Mouse (Mus musculus) gastrocnemius, postnatal 36 days (tissue): ENCODE data around the gene Abca7. TPM values are rescaled to one million over a fixed set of nuclear protein-coding genes. Genes with fewer than 3 reads are reported as not detected.
A peak's percentile ranks its signal among the peaks of the same experiment; 100 is the strongest.

Experiments used
- DNase-seq, 2 experiments: peaks; one replicate each; pipeline ENCODE4 v3.0.0; 2022
- intact Hi-C: fragments of 180-260 bp; cut with DNase I; formaldehyde crosslinking; loops from one replicate; pipeline ENCODE4 v1.15.1; 2025
- total RNA-seq, 2 experiments: library from RNA; stranded (reverse); gene quantifications; 2 replicates each; pipeline ENCODE4 v1.2.3; 2021

Abca7 gene
- total RNA-seq, 2 experiments from 2014 or later: 5.4 to 5.8 TPM

DNA sequence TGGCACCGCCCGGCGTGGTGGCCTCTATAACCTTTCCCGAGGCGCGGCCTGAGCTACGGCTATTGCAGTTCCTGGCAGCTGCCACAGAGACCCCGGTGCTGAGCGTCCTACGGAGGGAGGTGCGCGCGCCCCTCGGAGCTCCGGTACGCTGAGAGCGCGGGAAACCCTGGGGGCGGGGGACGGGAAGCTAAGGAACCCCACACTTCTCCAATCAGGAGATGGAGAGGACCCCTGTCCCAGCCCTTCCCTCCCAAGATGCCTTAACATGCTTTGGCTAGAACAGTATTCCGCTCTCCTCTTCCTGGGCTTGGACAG lies 25.2 kb upstream of the Abca7 start:
- no peak for DNase-seq
- intact Hi-C loops: no loop called here

DNA sequence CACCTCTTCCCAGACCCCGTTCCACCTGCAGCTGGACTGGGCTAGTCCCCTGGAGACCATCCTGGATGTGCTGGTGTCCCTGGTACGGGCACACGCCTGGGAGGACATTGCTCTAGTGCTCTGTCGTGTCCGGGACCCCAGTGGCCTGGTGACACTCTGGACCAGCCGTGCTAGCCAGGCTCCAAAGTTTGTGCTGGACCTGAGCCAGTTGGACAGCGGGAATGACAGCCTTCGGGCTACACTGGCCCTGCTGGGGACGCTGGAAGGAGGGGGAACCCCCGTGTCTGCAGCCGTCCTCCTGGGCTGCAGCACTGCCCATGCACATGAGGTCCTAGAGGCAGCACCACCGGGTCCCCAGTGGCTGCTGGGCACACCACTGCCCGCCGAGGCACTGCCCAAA lies 23.5 kb upstream of the Abca7 start:
- DNase-seq: no peak
- intact Hi-C loops: no loop called here

DNA sequence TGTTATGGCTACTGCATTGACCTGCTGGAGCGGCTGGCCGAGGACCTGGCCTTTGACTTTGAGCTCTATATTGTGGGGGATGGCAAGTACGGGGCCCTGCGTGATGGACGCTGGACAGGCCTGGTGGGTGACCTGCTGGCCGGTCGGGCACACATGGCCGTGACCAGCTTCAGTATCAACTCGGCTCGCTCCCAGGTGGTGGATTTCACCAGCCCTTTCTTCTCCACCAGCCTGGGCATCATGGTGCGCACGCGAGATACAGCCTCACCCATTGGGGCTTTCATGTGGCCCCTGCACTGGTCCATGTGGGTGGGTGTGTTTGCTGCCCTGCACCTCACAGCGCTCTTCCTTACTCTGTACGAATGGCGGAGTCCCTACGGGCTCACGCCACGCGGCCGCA lies 22.2 kb upstream of the Abca7 start:
- intact Hi-C loops: no loop called here
- DNase-seq: no peak

DNA sequence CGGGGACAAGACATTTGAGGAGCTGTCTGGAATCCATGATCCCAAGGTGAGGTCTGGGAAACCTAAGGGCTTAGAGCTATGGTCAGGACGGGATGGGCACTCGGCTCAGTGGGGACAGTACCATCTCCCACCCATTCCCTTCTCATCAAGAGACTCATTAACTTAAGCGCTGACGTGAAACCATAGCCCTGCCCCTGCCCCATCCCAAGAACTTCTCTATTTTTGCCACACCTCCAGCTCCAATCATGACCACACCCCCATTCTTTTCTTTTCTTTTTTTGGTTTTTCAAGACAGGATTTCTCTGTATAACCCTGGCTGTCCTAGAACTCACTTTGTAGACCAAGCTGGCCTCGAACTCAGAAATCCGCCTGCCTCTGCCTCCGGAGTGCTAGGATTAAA lies 21.6 kb upstream of the Abca7 start:
- DNase-seq: no peak

DNA sequence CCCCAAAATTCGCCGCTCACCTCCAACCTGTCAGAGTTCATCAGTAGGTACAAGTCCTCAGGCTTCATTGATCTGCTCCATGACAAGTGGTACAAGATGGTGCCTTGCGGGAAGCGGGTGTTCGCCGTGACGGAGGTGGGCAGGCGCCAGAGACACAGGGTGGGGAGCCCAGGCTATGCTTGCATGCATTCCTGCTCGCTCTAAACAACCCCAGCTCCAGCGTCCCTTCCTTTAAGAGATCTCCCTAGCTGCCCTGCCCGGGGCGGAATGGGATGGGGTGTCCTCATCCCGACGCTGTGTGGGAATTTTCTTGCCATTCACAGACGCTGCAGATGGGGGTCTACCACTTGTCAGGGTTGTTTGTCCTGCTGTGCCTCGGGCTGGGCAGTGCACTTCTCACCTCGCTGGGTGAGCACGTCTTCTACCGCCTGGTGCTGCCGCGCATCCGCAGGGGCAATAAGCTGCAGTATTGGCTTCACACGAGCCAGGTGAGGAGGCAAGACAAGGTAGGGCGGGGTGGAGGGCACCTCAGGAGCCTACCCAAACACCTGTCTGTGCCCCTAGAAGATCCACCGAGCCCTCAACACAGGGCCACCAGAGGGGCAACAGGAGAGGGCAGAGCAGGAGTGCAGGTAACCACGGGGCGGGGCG lies 20.1 kb upstream of the Abca7 start:
- no peak for DNase-seq
- intact Hi-C loops: no loop called here

More for the DNA sequence above, 21.6 kb upstream of the Abca7 start:
- intact Hi-C loops: no loop called here

DNA sequence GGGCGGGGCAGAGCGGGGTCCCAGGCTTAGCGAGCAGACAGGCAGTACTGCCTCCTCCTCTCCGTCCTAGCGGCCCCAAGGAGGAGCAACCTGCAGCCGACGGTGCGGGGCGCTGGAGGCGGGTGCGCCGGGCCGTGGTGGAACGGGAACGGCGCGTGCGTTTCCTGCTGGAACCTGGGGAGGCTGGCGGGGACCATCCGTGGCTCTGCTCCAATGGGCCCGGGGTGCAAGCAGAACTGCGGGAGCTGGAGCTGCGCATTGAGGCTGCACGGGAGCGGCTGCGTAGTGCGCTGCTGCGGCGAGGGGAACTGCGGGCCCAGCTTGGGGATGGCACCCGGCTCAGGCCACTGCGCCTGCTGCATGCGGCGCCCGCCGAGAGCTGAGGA lies 19.6 kb upstream of the Abca7 start:
- no peak for DNase-seq

DNA sequence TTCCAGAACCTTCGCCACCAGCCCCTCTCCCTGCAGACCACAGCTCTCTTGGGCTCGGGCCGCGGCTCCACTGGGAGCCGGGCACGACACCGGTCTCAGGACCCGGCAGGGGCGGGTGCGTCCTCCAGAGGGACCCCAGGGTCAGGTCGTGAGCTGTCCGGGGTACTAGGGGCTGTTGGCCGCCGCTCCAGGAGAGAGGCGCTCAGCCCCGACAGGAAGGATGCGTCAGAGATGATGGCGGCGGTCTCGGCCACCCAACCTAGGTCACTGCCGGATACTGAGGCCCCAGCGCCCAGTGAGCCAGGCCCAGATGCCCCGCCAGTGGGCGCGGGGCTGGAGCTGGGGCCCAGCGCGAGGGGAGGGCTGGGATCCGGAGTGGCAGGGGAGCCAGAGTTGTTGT lies 19.0 kb upstream of the Abca7 start:
- intact Hi-C loops: no loop called here
- DNase-seq: no peak

More for the DNA sequence above, 19.6 kb upstream of the Abca7 start:
- intact Hi-C loops: no loop called here

DNA sequence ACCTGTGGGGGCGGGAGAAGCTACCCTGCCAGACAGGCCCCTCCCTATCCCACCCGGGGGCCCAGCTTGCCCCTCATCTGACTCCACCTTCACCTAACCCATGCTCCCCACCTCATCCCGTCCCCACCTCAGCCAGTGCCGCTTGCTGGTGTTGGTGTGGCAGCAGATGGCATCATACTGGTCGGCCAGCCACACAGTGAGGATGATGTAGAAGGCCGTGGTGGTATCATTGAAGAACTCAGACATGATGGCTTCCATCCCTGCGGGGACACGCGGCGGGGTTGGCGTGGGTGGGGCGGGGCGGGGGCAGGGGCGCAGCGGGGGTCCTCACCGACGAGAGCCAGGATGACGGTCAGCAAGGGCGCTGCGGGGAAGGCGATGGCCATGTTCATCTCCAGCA lies 18.2 kb upstream of the Abca7 start:
- DNase-seq: no peak
- intact Hi-C loops: no loop called here

DNA sequence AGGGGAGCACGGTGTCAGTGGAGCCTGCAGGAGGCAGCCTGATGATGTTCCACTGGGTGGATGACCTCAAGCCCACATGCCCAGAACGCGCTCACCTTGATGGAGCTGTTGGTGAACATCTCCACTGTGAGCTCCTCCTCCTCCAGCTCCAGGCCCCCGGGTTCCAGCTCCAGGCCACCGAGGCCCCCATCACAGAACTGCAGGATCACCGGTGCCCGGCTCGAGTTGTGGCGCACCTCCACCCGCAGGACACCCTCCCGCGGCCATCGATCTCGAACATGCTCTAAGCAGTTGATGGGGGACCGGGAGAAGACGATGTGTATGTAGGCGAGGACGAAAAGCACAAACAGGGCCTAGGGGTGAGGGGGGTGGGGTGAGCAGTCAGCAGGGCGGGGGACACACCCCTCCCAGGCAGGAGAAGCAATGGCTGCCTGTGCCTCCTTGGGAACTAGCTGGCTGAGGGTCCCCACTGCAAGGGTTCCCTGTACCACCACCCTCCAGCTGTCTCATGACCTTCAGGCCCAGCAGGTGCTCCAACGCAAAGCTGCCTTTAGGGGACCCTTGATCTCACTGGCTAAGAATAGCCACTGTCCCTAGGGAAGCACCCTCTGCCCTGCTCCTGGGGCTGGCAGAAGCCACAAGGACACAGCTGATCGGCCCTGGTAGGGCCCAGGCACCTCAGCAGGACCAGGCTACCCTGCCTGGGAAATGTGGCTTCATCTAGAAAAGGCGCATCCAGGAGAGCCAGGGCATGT lies 16.7 kb upstream of the Abca7 start:
- intact Hi-C loops: loop anchor here (2.0 kb wide), 1 partner anchor 15 kb away; no protein-coding TSS in a partner anchor
- DNase-seq: no peak

DNA sequence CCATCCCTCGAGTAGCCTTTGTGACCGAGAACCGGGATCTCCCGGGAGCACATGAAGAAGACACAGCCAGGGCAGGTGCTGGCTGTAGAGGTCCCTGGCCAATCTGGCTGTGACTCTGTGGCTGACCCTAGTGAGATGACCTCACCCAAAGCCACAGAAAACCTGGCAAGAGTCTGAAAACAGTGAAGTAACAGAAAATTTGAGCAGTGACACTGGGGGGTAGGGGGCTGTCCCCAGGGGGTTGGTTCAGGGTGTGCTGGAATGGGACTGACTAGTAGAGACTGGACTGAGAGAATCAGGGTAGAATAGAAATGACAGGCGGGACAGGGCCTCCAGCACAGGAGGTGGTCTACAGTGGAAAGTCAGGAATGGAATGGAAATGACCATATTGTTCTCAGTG lies 13.1 kb upstream of the Abca7 start:
- intact Hi-C loops: no loop called here
- DNase-seq: no peak

DNA sequence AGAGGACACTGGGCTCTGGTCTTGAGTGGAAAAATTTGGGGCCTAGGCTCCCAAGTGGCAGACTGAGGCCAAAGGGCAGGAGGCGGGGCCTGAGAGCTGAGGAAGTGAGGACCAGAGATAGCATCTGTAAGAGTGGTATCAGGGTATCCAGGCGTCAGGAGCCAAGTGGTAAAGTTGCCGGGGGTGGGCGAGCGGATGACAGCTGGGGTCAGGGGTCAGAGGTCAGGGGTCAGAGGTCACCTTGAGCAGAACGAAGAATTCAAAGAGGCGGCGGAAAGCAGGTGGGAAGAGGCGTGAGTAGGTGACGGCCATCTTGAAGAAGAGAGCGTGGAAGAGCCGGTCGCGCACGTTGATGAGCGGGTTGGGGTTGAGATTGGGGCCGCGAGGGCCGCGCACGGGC lies 12.6 kb upstream of the Abca7 start:
- DNase-seq: peak; percentile 45 to 49
- intact Hi-C loops: no loop called here

DNA sequence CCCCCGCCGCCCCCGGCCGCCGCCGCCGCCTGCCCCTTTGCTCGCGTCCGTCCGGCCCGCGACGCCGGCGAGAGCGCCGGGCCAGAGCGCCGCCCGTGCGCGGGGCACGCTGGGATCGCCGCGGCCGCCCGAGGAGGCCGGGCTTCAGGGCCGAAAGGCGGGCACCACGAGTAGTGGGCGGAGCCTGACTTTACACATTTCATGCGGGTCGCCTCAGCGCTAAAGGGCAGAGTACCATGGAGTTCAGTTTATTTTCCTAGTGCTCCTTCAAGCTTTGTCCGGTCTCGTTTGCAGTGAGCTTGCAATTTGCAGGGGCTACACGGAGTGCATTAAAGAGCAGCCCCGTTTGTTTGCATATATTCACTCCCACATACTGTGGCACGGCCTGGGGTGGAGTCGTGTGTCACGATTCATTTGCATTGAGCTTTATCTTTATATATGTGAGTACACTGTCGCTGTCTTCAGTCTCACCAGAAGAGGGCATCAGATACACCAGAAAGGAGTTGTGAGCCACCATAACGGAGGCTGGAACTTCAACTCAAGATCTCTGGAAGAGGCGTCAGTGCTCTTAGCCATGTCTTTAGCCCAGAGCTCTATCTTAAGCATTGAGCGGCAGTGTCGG lies 12.0 kb upstream of the Abca7 start, which contains the start of gene Tmem259:
Tmem259 (minus strand) TSS at position 136 of the 622 bp plus-strand sequence.
- intact Hi-C loops: no loop called here
- DNase-seq: peak; percentile 78 to 83

DNA sequence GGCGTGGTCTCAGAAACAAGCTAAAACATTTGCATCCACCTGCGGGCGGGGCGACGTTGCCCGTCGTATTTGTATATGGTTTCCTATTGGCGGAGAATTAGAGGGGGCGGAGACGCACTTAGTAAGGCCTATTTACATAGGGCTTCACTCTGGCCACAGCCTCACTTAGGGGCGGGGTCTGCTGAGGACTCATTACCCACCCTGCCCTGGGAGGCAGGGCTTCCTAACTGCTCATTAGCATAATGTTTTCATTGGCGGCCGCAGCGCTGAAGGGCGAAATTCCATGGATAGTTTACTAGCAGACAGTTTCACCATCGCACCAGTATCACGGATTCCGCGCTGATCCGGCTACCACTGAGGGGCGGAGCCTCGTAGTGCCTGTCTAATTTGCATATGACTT lies 11.4 kb upstream of the Abca7 start:
- peak; percentile 94 for DNase-seq
- intact Hi-C loops: loop anchor here (5.0 kb wide), 1 partner anchor 127 kb away; no protein-coding TSS in a partner anchor

DNA sequence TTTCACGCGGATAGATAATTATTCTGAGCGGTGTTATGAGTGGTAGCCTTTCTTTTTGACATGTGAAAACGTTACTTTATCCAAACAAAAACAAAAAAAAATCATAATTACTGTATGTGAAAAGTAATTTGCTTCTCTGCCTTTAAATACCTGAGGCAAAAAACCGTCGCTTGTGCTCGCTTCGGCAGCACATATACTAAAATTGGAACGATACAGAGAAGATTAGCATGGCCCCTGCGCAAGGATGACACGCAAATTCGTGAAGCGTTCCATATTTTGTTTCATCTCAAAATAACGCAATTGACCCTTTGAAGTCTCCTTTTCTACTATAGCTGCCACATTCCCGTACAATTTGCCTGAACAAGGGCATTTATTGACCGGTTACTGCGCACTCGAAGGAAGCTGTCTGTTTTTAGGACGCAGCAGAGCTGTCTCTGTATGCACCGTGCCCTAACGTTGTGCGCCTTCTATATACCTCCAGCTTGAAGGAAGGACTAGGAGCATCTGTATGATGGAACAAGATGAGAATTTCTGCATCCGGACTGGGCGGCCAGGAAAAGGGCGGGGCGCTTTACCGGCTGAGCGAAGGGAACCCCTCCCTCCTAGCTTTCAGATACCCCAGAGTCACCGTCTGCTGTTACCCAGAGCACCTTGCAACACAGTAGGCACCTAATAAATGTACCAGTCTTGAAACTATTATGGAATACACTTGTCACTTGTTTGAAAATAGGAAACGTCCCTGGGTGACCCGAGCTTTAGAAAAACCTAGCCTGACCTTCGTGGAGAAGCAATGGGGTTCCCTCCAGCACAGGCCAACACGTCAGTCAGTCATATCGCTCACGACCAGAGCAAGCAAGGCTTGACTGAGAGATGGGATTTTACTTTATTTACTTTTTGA lies 10.7 kb upstream of the Abca7 start:
- intact Hi-C loops: loop anchor here (5.0 kb wide), 1 partner anchor 127 kb away; no protein-coding TSS in a partner anchor
- peak in 1 of 2 experiments; percentile 59 for DNase-seq

DNA sequence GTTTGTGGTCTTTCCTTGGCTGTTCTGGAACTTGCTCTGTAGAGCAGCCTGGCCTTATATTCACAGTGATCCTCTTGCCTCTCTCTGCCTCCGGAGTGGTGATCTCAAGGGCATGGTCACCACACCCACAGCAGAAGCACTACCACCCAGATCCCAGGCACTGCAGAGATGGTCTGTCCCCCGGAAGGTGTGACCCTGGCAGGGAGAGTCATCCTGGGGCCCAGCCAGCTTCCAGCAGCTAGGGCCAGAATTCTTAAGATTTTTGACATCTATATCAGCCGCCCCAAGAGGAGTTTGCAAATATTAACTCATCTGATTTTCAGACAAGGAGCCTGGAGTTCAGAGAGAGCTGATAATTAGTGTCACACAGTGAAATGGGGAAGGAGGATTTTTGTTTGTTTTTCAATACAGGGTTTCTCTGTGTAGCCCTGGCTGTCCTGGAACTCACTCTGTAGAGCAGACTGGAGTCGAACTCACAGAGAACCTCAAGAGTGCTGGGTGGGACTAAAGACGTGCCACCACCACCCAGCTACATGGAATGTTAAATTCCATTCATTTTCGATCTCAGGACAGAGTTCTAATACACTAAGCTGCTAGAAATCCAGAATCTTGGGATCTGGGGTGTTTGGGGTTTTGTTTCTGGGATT lies 9.9 kb upstream of the Abca7 start:
- peak; percentile 50 for DNase-seq
- intact Hi-C loops: loop anchor here (5.0 kb wide), 1 partner anchor 126 kb away; no protein-coding TSS in a partner anchor

DNA sequence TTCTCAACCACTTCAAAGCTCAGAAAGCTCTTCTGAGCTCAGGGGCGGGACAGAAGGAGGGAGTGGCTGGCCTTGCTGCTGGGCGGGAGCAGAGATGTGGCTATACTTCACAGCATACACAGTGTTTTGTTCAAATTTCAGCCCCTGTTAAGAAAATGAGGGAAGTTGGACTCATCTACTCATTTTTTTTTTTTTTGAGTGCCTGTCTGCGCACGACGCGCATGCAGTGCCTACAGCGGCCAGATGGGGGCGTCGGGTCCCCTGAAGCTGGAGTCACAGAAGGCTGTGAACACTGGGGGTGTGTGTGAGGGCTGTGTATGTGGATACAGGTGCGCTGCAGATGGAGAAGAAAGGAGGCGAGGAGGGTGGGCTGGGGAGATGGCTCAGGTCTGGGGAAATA lies 9.3 kb upstream of the Abca7 start:
- intact Hi-C loops: loop anchor here (5.0 kb wide), 1 partner anchor 125 kb away; no protein-coding TSS in a partner anchor
- peak; percentile 76 to 85 for DNase-seq

DNA sequence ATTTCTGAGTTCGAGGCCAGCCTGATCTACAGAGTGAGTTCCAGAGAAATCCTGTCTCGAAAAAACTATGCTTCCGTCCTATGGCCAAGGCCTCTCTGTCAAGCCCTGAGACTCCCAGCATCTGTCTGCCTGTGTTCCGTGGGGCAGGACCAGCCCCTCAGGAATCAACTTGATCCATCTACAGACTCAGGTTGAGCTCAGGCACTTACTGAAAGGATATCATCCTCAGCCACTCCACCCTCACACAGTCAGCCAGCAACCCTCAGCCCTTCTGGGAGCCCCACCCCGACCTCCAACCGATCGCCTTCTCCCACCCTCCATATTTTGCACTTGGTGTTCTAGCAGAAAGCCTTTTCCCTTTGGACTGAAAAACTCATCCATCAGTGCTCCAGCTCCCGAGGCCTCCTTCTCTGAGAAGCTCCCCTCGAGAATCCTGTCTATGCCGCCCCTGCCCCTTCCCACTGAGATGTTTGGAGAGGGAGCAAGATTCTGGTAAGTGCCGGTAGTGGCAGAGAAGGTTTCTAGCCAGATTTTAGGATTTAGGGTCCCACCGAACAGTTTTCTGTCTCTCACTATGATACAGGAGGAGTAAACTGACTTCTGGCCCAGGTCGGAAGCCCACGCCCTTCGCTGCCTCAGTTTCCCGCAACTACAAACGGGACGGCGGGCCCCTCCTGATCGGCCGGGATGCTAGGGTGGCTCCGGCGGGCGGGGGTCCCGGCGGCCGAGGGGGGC lies 8.4 kb upstream of the Abca7 start:
- intact Hi-C loops: loop anchor here (5.0 kb wide), 1 partner anchor 124 kb away; no protein-coding TSS in a partner anchor
- no peak for DNase-seq

DNA sequence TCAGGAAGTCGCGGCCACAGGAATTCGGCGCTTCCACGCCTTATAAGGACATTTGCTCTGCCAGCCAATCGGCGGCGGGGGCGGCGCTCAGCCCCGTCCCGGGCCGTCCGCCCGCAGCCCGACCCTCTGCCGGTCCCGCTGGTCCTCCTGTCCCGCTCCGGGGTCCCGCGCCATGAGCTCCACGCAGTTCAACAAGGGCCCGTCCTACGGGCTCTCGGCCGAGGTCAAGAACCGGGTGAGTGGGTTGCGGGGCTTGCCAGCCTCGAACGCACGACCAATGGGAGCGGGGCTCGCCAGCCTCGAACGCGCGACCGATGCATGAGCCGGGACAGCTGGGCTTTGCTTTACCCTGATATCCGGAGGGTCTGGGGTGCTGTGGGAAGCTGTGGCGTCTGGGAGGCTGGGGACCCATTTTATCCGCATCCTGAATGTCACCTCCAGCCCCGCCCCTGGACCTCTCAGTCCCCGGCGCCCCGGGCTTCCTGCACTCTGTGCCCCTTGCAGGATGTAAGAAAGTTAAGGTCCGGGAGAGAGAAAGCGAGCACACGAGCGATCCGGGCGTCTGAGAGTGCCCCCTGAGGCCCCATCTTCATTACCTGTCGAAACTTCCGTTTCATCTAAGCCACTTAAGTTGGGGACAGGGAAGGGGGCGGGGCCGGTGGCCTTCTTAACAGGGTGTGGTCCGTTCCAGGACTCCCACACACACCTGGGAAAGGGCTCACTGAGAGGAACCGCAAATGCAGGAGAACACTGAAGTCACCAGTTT lies 7.6 kb upstream of the Abca7 start, which contains the start of gene Cnn2:
Cnn2 (plus strand) TSS at position 79 of the 766 bp plus-strand sequence.
- intact Hi-C loops: loop anchor here (5.0 kb wide), 1 partner anchor 124 kb away; no protein-coding TSS in a partner anchor
- peak; percentile 36 to 44 for DNase-seq
